Mouse (Mus musculus): ENCODE measurements at regions not wholly inside any gene's neighbourhood (a gene's known extent, or its start where the extent isn't known, plus 50 kb on each side); places are given as distances from the start of the nearest gene placed in this dataset.
"Not testable (repeated sequence)": the region's sequence is repeated elsewhere in the genome, so short reads cannot be mapped to it uniquely, and the experiment has no call there.

DNA sequence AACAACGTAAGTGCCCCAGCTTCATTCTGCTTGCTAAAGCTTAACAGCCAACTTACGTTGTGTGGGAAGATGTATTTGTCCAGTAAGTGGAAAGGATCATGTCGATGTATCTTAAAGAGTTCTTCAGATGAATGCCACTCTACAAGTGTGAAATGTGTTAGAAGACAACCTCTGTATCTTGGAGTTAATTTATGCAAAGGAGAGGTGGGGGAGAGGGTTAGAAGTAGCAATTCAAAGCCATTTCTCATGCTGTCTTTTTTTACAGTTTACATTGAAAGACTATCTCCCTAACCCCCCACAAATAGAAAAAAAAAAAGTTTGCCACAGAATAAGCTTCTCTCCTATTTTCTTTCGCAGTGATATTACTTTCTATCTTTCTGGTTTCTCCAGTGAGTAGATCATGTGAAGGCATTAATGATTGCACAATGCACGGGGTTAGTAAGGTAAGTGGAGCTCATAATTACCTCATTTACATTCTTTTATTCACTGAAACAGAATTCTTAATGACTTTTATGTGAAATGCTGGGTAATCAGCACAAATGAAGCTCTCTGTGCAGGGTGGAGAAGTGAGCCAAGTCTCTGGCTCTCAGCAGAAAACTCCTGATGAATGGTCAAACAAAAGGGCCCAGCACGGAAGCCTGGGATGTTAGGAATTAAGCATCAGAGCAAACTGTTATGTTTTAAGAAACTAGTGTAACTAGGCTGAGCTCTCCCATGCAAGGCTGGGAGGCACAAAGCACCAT, 855.8 kb upstream of the Kirrel3 start:
- H3K4me1 ChIP-seq (ENCODE audit: control insufficient read depth, insufficient read depth, low read length) = no peaks in the 10 kb centered on the region
- H3K27me3 ChIP-seq (replicated peaks; ENCODE audit: control insufficient read depth, insufficient read depth, low read length) = no peaks in the 10 kb centered on the region
- DNase-seq = peak; percentile 21
- H3K4me3 ChIP-seq (ENCODE audit: insufficient read depth, low read depth, low read length) = no peak overlapping the region
- 46% methylated on average over 6 of the region's 6 CpGs for WGBS
- H3K27ac ChIP-seq (ENCODE audit: insufficient read depth, low read depth, low read length) = no peak overlapping the region
- TF ChIP-seq POLR2A (IDR thresholded peaks at IDR 0.05; ENCODE audit: low read depth, low read length) (no peak), CTCF (conservative IDR thresholded peaks at IDR 0.05; ENCODE audit: insufficient read depth, insufficient read length, low read depth, low read length) (no peak)
- no peaks in the 10 kb centered on the region for H3K36me3 ChIP-seq (ENCODE audit: control insufficient read depth, insufficient read depth, low read length)

DNA sequence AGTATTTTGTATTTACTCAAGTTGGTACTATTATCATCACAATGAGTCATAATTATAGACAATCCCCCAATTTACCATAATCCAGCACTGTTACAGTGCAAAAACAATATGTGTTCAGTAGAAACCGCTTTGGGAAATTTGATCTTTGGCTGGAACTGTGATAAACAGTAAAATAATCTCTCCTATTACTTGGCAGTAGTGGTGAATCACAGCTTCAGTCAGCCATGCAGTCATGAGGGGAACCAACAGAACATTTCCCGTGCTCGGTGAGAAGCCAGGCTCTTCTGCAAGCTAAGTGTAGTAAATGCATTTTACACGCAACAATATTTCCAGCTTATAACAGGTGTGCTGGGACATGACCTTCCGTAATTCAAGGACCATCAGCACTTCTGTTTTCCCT, 822.7 kb upstream of the Kirrel3 start:
- Histone ChIP-seq H3K36me3 (ENCODE audit: control insufficient read depth, insufficient read depth, low read length) (no peaks in the 10 kb centered on the region), H3K4me3 (ENCODE audit: insufficient read depth, low read depth, low read length) (no peak overlapping the region), H3K27ac (ENCODE audit: insufficient read depth, low read depth, low read length) (no peak overlapping the region), H3K27me3 (replicated peaks; ENCODE audit: control insufficient read depth, insufficient read depth, low read length) (no peaks in the 10 kb centered on the region), H3K4me1 (ENCODE audit: control insufficient read depth, insufficient read depth, low read length) (no peaks in the 10 kb centered on the region)
- no peak for TF ChIP-seq CTCF (conservative IDR thresholded peaks at IDR 0.05; ENCODE audit: insufficient read depth, insufficient read length, low read depth, low read length)
- no peak for TF ChIP-seq POLR2A (IDR thresholded peaks at IDR 0.05; ENCODE audit: low read depth, low read length)
- 47% methylated on average over 5 of the region's 5 CpGs for WGBS
- DNase-seq = no peak

DNA sequence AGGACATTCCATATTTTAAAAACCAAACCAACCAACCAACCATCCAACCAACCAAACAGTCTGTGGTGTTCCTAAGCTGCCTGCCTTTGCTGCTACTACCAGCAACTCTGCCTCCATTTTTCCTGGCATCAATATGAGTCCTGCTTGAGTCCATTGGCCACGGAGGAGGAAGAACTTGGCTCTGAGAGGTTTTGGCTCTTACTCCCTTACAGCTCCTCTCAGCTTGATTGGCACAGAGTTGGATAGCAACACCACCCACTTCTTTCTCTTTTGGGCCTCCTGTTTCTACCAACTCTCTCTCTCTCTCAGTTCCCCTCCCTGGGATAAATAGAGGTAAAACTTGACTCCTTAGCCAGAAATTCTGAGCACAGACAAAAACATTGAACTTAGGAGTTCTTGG, 804.6 kb upstream of the Kirrel3 start:
- TF ChIP-seq CTCF (conservative IDR thresholded peaks at IDR 0.05; ENCODE audit: insufficient read depth, insufficient read length, low read depth, low read length) = no peak
- no peak for TF ChIP-seq POLR2A (IDR thresholded peaks at IDR 0.05; ENCODE audit: low read depth, low read length)
- H3K36me3 ChIP-seq (ENCODE audit: control insufficient read depth, insufficient read depth, low read length) = no peaks in the 10 kb centered on the region
- no peak overlapping the region for H3K4me3 ChIP-seq (ENCODE audit: insufficient read depth, low read depth, low read length)
- 62% methylated on average over 1 of the region's 1 CpGs for WGBS
- H3K4me1 ChIP-seq (ENCODE audit: control insufficient read depth, insufficient read depth, low read length) = no peaks in the 10 kb centered on the region
- no peak overlapping the region for H3K27ac ChIP-seq (ENCODE audit: insufficient read depth, low read depth, low read length)
- no peaks in the 10 kb centered on the region for H3K27me3 ChIP-seq (replicated peaks; ENCODE audit: control insufficient read depth, insufficient read depth, low read length)
- no peak for DNase-seq

DNA sequence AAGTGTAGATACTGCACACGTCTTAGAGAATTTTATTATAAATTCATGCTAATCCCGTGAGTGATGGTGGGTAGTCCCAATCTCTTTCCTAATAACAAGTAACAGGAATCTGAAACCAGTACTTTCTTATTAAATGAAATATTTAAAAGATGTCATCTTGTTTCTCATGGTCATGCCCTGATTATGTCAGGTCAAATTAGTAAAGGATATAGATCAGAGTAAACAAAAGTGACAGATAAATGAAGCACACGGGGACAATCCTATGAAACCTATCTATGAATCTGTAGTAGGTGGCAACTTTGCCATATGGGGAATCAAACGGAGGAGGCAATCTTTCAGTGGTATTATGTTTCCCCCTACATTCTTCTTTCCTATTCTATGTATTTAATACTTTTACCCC, 794.0 kb upstream of the Kirrel3 start:
- Histone ChIP-seq H3K4me1 (ENCODE audit: control insufficient read depth, insufficient read depth, low read length) (no peaks in the 10 kb centered on the region), H3K36me3 (ENCODE audit: control insufficient read depth, insufficient read depth, low read length) (no peaks in the 10 kb centered on the region), H3K4me3 (ENCODE audit: insufficient read depth, low read depth, low read length) (no peak overlapping the region), H3K27ac (ENCODE audit: insufficient read depth, low read depth, low read length) (no peak overlapping the region), H3K27me3 (replicated peaks; ENCODE audit: control insufficient read depth, insufficient read depth, low read length) (no peaks in the 10 kb centered on the region)
- no peak for DNase-seq
- TF ChIP-seq CTCF (conservative IDR thresholded peaks at IDR 0.05; ENCODE audit: insufficient read depth, insufficient read length, low read depth, low read length) = no peak
- no peak for TF ChIP-seq POLR2A (IDR thresholded peaks at IDR 0.05; ENCODE audit: low read depth, low read length)
- WGBS = 81% methylated on average over 4 of the region's 4 CpGs

DNA sequence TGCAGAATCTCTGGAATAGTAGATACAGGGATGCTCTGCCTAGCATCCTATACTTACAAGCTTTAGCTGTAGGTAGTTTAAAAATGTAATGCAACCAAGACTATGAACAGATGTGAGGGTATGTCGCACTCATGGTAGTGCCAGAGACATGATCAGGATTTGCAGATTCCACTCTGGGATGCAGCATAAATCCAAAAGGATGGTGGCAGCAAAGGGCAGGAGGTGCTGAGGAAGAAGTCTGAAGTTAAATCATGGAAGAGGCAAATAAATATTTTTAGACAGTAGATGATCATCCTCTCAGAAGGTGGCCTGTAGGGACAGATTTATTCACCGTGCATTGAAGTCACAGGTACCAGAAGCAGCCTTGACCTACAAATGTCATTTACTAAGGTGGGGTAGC, 768.1 kb upstream of the Kirrel3 start:
- no peak for DNase-seq
- H3K36me3 ChIP-seq (ENCODE audit: control insufficient read depth, insufficient read depth, low read length) = no peaks in the 10 kb centered on the region
- no peak overlapping the region for H3K27ac ChIP-seq (ENCODE audit: insufficient read depth, low read depth, low read length)
- no peak for TF ChIP-seq POLR2A (IDR thresholded peaks at IDR 0.05; ENCODE audit: low read depth, low read length)
- no peak for TF ChIP-seq CTCF (conservative IDR thresholded peaks at IDR 0.05; ENCODE audit: insufficient read depth, insufficient read length, low read depth, low read length)
- H3K4me1 ChIP-seq (ENCODE audit: control insufficient read depth, insufficient read depth, low read length) = no peaks in the 10 kb centered on the region
- WGBS = 87% methylated on average over 2 of the region's 2 CpGs
- H3K27me3 ChIP-seq (replicated peaks; ENCODE audit: control insufficient read depth, insufficient read depth, low read length) = no peaks in the 10 kb centered on the region
- H3K4me3 ChIP-seq (ENCODE audit: insufficient read depth, low read depth, low read length) = no peak overlapping the region

DNA sequence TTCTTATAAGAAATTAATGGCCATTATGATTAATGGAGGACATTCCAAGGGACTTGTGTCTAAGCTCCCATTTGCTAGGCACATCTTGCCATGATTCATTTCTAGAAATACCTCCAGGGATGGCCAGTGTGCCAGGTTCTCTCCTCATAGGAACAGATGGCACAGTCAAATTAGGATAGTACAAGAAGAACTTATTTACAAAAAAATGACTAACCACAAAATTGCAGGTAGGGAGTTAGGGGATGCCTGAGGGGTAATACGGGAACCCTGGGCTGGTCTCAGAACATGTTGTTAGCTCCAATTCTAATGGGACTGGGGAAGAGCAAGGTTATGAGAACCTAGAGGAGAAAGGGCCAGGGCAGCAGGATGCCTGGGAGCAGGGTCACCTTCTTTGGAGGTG, 760.9 kb upstream of the Kirrel3 start:
- Histone ChIP-seq H3K27me3 (replicated peaks; ENCODE audit: control insufficient read depth, insufficient read depth, low read length) (no peaks in the 10 kb centered on the region), H3K4me1 (ENCODE audit: control insufficient read depth, insufficient read depth, low read length) (no peaks in the 10 kb centered on the region), H3K36me3 (ENCODE audit: control insufficient read depth, insufficient read depth, low read length) (no peaks in the 10 kb centered on the region), H3K27ac (ENCODE audit: insufficient read depth, low read depth, low read length) (no peak overlapping the region), H3K4me3 (ENCODE audit: insufficient read depth, low read depth, low read length) (no peak overlapping the region)
- TF ChIP-seq POLR2A (IDR thresholded peaks at IDR 0.05; ENCODE audit: low read depth, low read length) (no peak), CTCF (conservative IDR thresholded peaks at IDR 0.05; ENCODE audit: insufficient read depth, insufficient read length, low read depth, low read length) (no peak)
- WGBS = 94% methylated on average over 1 of the region's 1 CpGs
- no peak for DNase-seq

DNA sequence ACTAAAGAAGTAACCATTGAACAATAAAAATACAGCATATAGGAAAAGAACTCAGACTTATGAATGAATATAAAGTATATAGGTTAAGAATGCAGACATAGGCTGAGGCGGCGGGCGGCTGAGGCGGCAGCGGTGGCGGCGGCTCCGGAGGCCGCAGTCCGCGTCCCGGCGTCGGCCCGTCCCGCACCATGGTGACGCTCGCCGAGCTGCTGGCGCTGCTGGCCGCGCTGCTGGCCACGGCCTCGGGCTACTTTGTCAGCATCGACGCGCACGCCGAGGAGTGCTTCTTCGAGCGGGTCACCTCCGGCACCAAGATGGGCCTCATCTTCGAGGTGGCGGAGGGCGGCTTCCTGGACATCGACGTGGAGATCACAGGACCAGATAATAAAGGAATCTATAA, 757.6 kb upstream of the Kirrel3 start:
- H3K27me3 ChIP-seq (replicated peaks; ENCODE audit: control insufficient read depth, insufficient read depth, low read length); H3K4me1 ChIP-seq (ENCODE audit: control insufficient read depth, insufficient read depth, low read length); DNase-seq; H3K36me3 ChIP-seq (ENCODE audit: control insufficient read depth, insufficient read depth, low read length); H3K4me3 ChIP-seq (ENCODE audit: insufficient read depth, low read depth, low read length); H3K27ac ChIP-seq (ENCODE audit: insufficient read depth, low read depth, low read length): not testable (repeated sequence)
- WGBS = 75% methylated on average over 25 of the region's 37 CpGs
